Mouse (Mus musculus): Measurements from ENCODE around the gene Prlr. TPM values are rescaled to one million over a fixed set of nuclear protein-coding genes. Genes with fewer than 3 reads are reported as not detected.

The Prlr gene
- polyA plus RNA-seq, 1 experiment from 2014 or later = 0.09 TPM

DNA sequence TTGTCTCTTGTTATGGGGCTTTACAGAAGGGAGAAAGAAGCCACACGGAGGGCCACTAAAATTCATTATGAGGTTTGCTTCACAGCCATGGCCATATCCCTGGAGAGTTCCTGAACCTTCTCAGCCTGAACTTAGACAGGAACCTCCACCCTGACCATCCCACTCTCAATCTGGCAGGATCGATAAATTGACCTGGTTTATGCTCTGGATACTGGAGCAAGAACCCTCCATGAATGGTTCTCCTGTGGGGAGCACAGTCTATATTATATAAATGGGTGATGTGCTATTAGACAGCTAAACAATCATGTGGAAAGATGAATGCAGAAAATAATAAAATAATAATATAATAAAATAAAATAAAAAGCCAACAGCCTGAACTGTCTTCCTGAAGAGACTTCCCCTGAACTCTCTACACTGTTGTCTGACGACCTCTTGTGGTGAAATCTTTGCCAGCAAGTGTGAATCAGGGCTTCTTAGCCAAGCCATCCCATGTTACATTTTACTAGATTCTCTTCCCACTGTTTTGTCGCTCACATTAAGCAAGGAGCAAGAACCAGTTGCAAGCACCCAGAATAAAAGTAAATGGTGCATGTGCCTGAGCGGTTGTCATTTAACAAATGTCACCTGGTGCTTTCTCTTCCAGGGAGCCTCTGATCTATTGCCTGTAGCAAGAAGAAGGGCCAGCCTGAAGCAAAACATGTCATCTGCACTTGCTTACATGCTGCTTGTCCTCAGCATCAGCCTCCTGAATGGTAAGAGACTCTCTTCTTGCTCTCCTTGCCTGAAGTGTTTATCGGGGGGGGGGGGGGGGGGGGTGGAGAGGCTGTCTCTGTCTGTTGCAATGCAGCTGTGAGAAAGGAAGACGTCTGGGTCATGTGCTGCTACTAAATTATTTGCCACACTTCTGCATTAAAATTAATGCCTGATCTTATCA, 136.8 kb downstream of the Prlr start:
- H3K36me3 ChIP-seq (ENCODE audit: control insufficient read depth, insufficient read depth, low read length) = no peaks in the 10 kb centered on the region
- no peaks in the 10 kb centered on the region for H3K9me3 ChIP-seq (ENCODE audit: control insufficient read depth, low read length)
- no peak overlapping the region for H3K27ac ChIP-seq (ENCODE audit: low read depth, low read length)
- 56% methylated on average over 7 of the region's 7 CpGs for WGBS
- H3K27me3 ChIP-seq (ENCODE audit: control insufficient read depth, insufficient read depth, low read length) = no peaks in the 10 kb centered on the region
- H3K9ac ChIP-seq (ENCODE audit: low read depth, low read length) = no peak overlapping the region
- H3K4me2 ChIP-seq (replicated peaks; ENCODE audit: low read depth, low read length) = no peak overlapping the region
- ATAC-seq (ENCODE audit: low FRiP score) = peak; percentile 57; the same call in 1 of the 2 replicates
- no peak overlapping the region for H3K4me3 ChIP-seq (ENCODE audit: low read depth, low read length)
- DNase-seq (ENCODE audit: low spot score) = peak; percentile 63
- H3K4me1 ChIP-seq (replicated peaks; ENCODE audit: control insufficient read depth, insufficient read depth, low read length) = no peaks in the 10 kb centered on the region

DNA sequence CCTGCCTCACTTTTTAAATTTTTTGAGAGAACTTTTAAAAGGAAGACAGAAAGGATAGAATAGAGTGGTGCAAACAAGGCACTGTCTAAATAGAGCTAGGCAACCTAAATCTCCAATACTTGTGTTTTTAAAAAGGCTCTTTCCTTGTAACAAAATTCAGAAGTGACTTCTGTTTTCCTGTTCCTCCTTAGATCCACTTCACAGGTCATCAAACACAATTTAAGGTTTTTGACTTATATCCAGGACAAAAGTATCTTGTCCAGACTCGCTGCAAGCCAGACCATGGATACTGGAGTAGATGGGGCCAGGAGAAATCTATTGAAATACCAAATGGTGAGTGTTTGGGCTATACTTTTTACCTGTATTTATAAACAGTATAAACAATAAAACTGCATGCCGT, 148.0 kb downstream of the Prlr start, which contains the start of gene Gm21973:
Gene Gm21973, plus strand, starts transcription at position 301 of the 400 bp plus-strand sequence.
- ATAC-seq (ENCODE audit: low FRiP score) (no peak), DNase-seq (ENCODE audit: low spot score) (no peak)
- no peaks in the 10 kb centered on the region for H3K36me3 ChIP-seq (ENCODE audit: control insufficient read depth, insufficient read depth, low read length)
- H3K9ac ChIP-seq (ENCODE audit: low read depth, low read length) = no peak within 1 kb of the TSS
- H3K9me3 ChIP-seq (ENCODE audit: control insufficient read depth, low read length) = no peaks in the 10 kb centered on the region
- no peak within 1 kb of the TSS for H3K27ac ChIP-seq (ENCODE audit: low read depth, low read length)
- WGBS = 95% methylated on average over 2 of the region's 2 CpGs
- no peaks in the 10 kb centered on the region for H3K27me3 ChIP-seq (ENCODE audit: control insufficient read depth, insufficient read depth, low read length)
- H3K4me1 ChIP-seq (replicated peaks; ENCODE audit: control insufficient read depth, insufficient read depth, low read length) = no peaks in the 10 kb centered on the region
- H3K4me3 ChIP-seq (ENCODE audit: low read depth, low read length) = no peak within 1 kb of the TSS
- no peak within 1 kb of the TSS for H3K4me2 ChIP-seq (replicated peaks; ENCODE audit: low read depth, low read length)

DNA sequence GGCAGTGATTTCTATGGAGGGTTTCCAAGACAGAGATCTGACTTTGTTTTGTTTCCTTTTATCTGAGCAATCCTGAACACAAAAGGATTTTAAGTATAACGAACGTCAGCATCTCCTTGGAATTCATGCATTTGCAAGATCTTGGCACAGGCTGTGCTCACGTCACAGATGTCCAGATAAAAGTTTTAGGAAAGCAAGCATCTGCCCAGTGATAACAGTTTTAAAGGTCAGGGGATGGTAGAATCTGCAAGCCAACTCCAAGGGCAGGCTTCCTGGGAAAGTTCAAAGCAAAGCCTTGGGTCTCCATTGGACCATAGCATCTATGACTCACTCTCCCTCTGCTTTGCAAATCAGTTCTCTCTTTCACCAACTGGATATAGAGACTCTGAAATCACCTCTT, 153.6 kb downstream of the Prlr start:
- no peaks in the 10 kb centered on the region for H3K27me3 ChIP-seq (ENCODE audit: control insufficient read depth, insufficient read depth, low read length)
- no peaks in the 10 kb centered on the region for H3K36me3 ChIP-seq (ENCODE audit: control insufficient read depth, insufficient read depth, low read length)
- H3K4me2 ChIP-seq (replicated peaks; ENCODE audit: low read depth, low read length) = no peak overlapping the region
- DNase-seq (ENCODE audit: low spot score) (no peak), ATAC-seq (ENCODE audit: low FRiP score) (no peak)
- H3K4me3 ChIP-seq (ENCODE audit: low read depth, low read length) = no peak overlapping the region
- no peak overlapping the region for H3K27ac ChIP-seq (ENCODE audit: low read depth, low read length)
- WGBS = 86% methylated on average over 3 of the region's 3 CpGs
- no peaks in the 10 kb centered on the region for H3K9me3 ChIP-seq (ENCODE audit: control insufficient read depth, low read length)
- H3K4me1 ChIP-seq (replicated peaks; ENCODE audit: control insufficient read depth, insufficient read depth, low read length) = no peaks in the 10 kb centered on the region
- no peak overlapping the region for H3K9ac ChIP-seq (ENCODE audit: low read depth, low read length)

DNA sequence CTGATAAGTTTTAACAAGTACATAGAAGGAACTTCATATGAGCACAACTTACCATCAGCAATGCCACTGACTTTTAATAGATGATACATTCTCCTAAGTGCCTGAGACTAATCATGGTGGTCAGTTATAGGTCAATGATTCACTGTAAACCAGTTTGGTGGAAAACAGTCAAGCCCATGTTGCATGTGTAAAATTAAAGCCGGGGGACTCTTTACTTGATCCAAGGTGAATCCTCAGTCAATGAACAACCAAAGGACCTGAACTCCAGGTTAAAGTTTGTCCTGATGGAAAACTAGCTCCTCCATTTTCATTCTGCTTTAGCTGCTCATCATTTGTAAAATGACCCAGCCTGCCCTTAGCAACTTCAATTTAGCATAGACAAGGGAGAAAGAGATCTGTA, 155.5 kb downstream of the Prlr start:
- DNase-seq (ENCODE audit: low spot score) = no peak
- WGBS = 97% methylated on average over 1 of the region's 1 CpGs
- Histone ChIP-seq H3K4me2 (replicated peaks; ENCODE audit: low read depth, low read length) (no peak overlapping the region), H3K27ac (ENCODE audit: low read depth, low read length) (no peak overlapping the region), H3K36me3 (ENCODE audit: control insufficient read depth, insufficient read depth, low read length) (no peaks in the 10 kb centered on the region), H3K4me1 (replicated peaks; ENCODE audit: control insufficient read depth, insufficient read depth, low read length) (no peaks in the 10 kb centered on the region), H3K9me3 (ENCODE audit: control insufficient read depth, low read length) (no peaks in the 10 kb centered on the region), H3K4me3 (ENCODE audit: low read depth, low read length) (no peak overlapping the region), H3K9ac (ENCODE audit: low read depth, low read length) (no peak overlapping the region), H3K27me3 (ENCODE audit: control insufficient read depth, insufficient read depth, low read length) (no peaks in the 10 kb centered on the region)
- ATAC-seq (ENCODE audit: low FRiP score) = no peak

DNA sequence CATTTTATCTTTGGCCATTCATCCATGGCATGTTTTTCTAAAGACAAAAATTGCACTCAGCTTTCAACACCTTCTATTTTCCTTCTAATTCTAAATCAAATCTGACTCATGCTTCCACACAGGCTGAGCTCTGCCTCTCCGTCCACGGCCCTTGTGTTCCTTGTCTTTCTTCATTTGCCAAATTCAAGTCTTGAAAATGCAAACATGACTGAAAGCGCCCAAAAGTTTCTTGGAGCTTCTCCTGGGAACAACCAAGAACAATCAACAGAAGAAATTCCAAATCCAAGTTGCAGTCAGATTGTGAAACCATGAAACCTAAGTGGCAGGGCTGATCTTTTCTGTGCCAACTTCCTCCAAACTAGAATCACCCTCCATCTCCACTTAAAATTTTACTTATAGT, 161.6 kb downstream of the Prlr start:
- DNase-seq (ENCODE audit: low spot score) = no peak
- H3K9me3 ChIP-seq (ENCODE audit: control insufficient read depth, low read length) = no peaks in the 10 kb centered on the region
- no peak overlapping the region for H3K4me2 ChIP-seq (replicated peaks; ENCODE audit: low read depth, low read length)
- H3K4me3 ChIP-seq (ENCODE audit: low read depth, low read length) = no peak overlapping the region
- H3K27ac ChIP-seq (ENCODE audit: low read depth, low read length) = no peak overlapping the region
- WGBS = 78% methylated on average over 3 of the region's 3 CpGs
- no peaks in the 10 kb centered on the region for H3K4me1 ChIP-seq (replicated peaks; ENCODE audit: control insufficient read depth, insufficient read depth, low read length)
- H3K36me3 ChIP-seq (ENCODE audit: control insufficient read depth, insufficient read depth, low read length) = no peaks in the 10 kb centered on the region
- no peak overlapping the region for H3K9ac ChIP-seq (ENCODE audit: low read depth, low read length)
- no peak for ATAC-seq (ENCODE audit: low FRiP score)
- no peaks in the 10 kb centered on the region for H3K27me3 ChIP-seq (ENCODE audit: control insufficient read depth, insufficient read depth, low read length)

DNA sequence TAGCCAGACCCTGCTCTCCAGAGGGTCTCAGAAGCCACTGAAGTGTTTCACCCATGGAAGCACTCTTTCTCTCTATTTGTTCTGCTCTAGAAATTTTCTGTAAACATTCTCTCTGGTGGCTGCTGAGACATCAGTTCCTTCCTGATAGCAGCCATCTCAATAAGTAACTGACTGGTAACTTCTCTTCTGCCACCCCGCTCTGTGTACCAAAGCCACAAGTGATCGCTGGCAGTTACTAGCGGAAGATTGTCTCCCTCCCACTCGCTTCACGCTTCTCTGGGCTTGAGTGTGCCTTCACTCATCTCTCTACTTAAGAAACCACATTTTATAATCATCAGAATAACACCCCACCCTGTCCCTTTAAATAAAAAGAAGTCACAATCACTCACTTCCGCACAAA, 170.0 kb downstream of the Prlr start:
- Histone ChIP-seq H3K27me3 (ENCODE audit: control insufficient read depth, insufficient read depth, low read length) (no peaks in the 10 kb centered on the region), H3K9me3 (ENCODE audit: control insufficient read depth, low read length) (no peaks in the 10 kb centered on the region), H3K4me2 (replicated peaks; ENCODE audit: low read depth, low read length) (no peak overlapping the region), H3K4me1 (replicated peaks; ENCODE audit: control insufficient read depth, insufficient read depth, low read length) (no peaks in the 10 kb centered on the region), H3K36me3 (ENCODE audit: control insufficient read depth, insufficient read depth, low read length) (no peaks in the 10 kb centered on the region), H3K27ac (ENCODE audit: low read depth, low read length) (no peak overlapping the region), H3K9ac (ENCODE audit: low read depth, low read length) (no peak overlapping the region), H3K4me3 (ENCODE audit: low read depth, low read length) (no peak overlapping the region)
- WGBS = 94% methylated on average over 6 of the region's 6 CpGs
- no peak for DNase-seq (ENCODE audit: low spot score)
- no peak for ATAC-seq (ENCODE audit: low FRiP score)

DNA sequence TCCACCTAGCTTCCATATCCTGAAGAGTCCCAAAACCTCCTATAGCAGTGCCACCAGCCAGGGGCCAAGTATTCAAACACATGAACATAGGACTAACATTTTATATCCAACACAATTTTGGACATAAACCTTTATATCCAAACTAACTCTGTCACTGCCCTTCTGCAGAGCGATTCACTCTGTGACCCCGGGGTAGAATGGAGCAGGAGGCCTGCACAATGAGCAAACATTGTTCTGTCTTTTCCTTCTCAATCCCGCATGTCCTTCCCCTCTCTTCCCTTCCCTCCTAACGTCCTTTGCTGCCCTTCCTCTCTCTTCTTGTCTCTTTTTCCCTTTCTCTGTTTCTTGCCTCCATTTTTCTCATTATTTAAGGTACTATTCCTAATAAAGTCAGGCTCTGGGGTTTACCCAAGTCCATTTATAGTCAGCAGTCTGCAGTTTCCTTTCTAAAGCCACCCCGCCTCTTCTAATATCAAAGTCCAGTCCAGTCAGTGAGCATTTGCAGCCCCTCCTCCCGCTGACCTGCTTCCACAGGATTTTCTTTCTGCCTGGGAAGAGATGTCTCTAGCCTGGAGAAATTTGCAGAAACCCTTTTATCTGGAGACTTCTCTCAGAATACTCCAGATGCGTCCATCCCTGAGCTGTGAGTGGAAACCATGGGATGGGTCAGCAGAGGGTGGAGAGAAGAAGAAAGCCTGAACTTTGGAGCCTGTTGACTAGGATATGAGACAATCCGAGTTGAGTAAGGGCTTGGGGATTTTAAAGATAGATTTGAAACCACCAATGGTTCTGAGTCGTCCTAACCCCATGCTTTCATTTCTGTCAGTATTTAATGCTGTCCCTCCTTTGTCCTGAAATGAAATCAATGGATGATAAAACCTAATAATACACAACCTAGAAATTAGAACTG, 181.3 kb downstream of the Prlr start, which contains the start of gene Agxt2:
Gene Agxt2, plus strand, starts transcription at position 494 of the 910 bp plus-strand sequence.
- WGBS = 81% methylated on average over 9 of the region's 9 CpGs
- H3K36me3 ChIP-seq (ENCODE audit: control insufficient read depth, insufficient read depth, low read length) = no peaks in the 10 kb centered on the region
- no peaks in the 10 kb centered on the region for H3K9me3 ChIP-seq (ENCODE audit: control insufficient read depth, low read length)
- ATAC-seq (ENCODE audit: low FRiP score) (no peak), DNase-seq (ENCODE audit: low spot score) (no peak)
- no peak within 1 kb of the TSS for H3K9ac ChIP-seq (ENCODE audit: low read depth, low read length)
- no peaks in the 10 kb centered on the region for H3K4me1 ChIP-seq (replicated peaks; ENCODE audit: control insufficient read depth, insufficient read depth, low read length)
- no peak within 1 kb of the TSS for H3K4me3 ChIP-seq (ENCODE audit: low read depth, low read length)
- H3K4me2 ChIP-seq (replicated peaks; ENCODE audit: low read depth, low read length) = no peak within 1 kb of the TSS
- H3K27ac ChIP-seq (ENCODE audit: low read depth, low read length) = no peak within 1 kb of the TSS
- H3K27me3 ChIP-seq (ENCODE audit: control insufficient read depth, insufficient read depth, low read length) = no peaks in the 10 kb centered on the region

DNA sequence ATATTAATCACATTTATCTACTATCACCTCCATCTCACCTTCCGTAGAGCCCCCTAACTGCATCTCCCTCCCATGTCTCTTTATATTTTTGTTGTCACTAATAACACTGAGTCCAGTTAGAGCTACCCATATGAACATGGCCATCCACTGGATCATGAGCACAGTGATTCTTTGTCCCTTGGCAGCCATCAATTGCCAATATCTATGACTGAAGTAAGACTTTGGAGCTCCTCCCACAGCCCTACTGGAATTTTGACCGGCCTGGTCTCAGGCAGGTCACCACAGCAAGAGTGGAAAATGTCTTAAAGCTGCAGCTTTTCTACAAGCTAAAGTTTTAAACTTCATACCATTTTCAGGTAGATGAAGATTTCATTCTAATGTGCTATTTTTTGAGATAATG, 189.3 kb downstream of the Prlr start:
- H3K27me3 ChIP-seq (ENCODE audit: control insufficient read depth, insufficient read depth, low read length) = no peaks in the 10 kb centered on the region
- no peak overlapping the region for H3K4me3 ChIP-seq (ENCODE audit: low read depth, low read length)
- WGBS = 94% methylated on average over 2 of the region's 2 CpGs
- no peak for DNase-seq (ENCODE audit: low spot score)
- H3K9me3 ChIP-seq (ENCODE audit: control insufficient read depth, low read length) = no peaks in the 10 kb centered on the region
- no peak overlapping the region for H3K4me2 ChIP-seq (replicated peaks; ENCODE audit: low read depth, low read length)
- H3K9ac ChIP-seq (ENCODE audit: low read depth, low read length) = no peak overlapping the region
- no peak for ATAC-seq (ENCODE audit: low FRiP score)
- H3K27ac ChIP-seq (ENCODE audit: low read depth, low read length) = no peak overlapping the region
- H3K4me1 ChIP-seq (replicated peaks; ENCODE audit: control insufficient read depth, insufficient read depth, low read length) = no peaks in the 10 kb centered on the region
- H3K36me3 ChIP-seq (ENCODE audit: control insufficient read depth, insufficient read depth, low read length) = no peaks in the 10 kb centered on the region

All from hindbrain, embryonic 11.5 days (tissue).